In the genomic region with DNA sequence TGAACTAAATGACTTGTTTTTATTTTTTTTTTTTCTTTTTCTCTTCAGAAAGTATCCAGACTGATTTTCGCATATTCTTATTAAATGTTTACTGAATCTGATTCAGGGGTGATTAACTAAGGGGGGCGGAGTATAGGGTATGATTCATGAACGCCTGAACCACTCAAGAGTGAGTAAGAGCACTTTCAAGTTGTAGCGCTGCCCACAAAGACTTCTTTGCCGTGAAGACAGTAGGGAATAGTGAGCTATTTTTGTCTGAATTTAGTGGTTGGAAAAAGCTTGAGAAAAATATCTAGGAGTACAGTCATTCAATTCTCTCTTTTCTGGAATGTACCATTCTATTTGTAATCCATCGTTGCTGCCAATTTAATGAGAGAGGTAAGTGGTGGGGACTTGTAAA, we compare ENCODE assay signal across 42 mouse cellular contexts. TPM values are rescaled to one million over a fixed set of nuclear protein-coding genes. Genes with fewer than 3 reads are reported as not detected.
A peak's percentile ranks its signal among the peaks of the same experiment; 100 is the strongest.
DNase-seq lines count a peak whose midpoint lies in the region; ATAC-seq lines count a peak whose summit lies in the region.
"Had no signal": no experiment of that assay in that cellular context is flagged by ENCODE, and none has a peak within 500 bp of the region (broad histone marks: within the 10 kb centered on the region; RNA-seq: fewer than 3 reads in every experiment).

No protein-coding gene starts in this region.

- H3K9ac ChIP-seq in heart, embryonic 12.5 days: no peak overlapping the region
- no peak overlapping the region for H3K9ac ChIP-seq in intestine, embryonic 16.5 days (ENCODE audit: low read depth, low read length)
- H3K9ac ChIP-seq: embryonic facial prominence, embryonic 15.5 days; liver, embryonic 12.5 days; liver, postnatal 0 days; neural tube, embryonic 13.5 days had no signal

- 0 out of 2 replicates have a peak, but pooled peaks cover 3% of the 10 kb centered on the region for H3K27me3 ChIP-seq in heart, embryonic 12.5 days (replicated peaks)
- H3K27me3 ChIP-seq in intestine, embryonic 16.5 days (replicated peaks; ENCODE audit: control insufficient read depth, insufficient read depth, low read length): no peaks in the 10 kb centered on the region
- H3K27me3 ChIP-seq: embryonic facial prominence, embryonic 15.5 days; liver, embryonic 12.5 days; neural tube, embryonic 13.5 days had no signal

- 77% methylated on average over 6 of the region's 6 CpGs for WGBS in heart, embryonic 12.5 days
- WGBS in intestine, embryonic 16.5 days: 83% methylated on average over 6 of the region's 6 CpGs

- peak; percentile 22 for DNase-seq in heart, adult 11 months
- peak; percentile 76 for DNase-seq in 3134 (ENCODE audit: extremely low read depth, insufficient read length, low spot score)
- peak; percentile 76 for DNase-seq in Muller cell, postnatal 12 days (ENCODE audit: inconsistent ontology term)
- DNase-seq in fibroblast of lung, adult 2 months (ENCODE audit: low read depth): peak; percentile 75
- DNase-seq: adrenal gland, postnatal 14 days; B cell, adult 2 months; cerebellum, adult 2 months; cerebellum, postnatal 14 days; gastrocnemius, adult 2 months; gastrocnemius, postnatal 36 days; heart, postnatal 14 days; kidney, adult 2 months; kidney, postnatal 4 days; left cerebral cortex, postnatal 4 days; liver, postnatal 0 days; thymus, postnatal 4 days had no signal

- H3K9me3 ChIP-seq in heart, embryonic 12.5 days (replicated peaks): no peaks in the 10 kb centered on the region
- no peaks in the 10 kb centered on the region for H3K9me3 ChIP-seq in intestine, embryonic 16.5 days (ENCODE audit: control insufficient read depth, low read length)
- H3K9me3 ChIP-seq: embryonic facial prominence, embryonic 10.5 days; embryonic facial prominence, embryonic 15.5 days; liver, embryonic 12.5 days; midbrain, embryonic 10.5 days; neural tube, embryonic 13.5 days had no signal

- no peaks in the 10 kb centered on the region for H3K4me1 ChIP-seq in heart, embryonic 12.5 days (replicated peaks)
- no peaks in the 10 kb centered on the region for H3K4me1 ChIP-seq in intestine, embryonic 16.5 days (ENCODE audit: control insufficient read depth, insufficient read depth, low read length)
- H3K4me1 ChIP-seq: embryonic facial prominence, embryonic 10.5 days; embryonic facial prominence, embryonic 15.5 days; liver, embryonic 12.5 days; midbrain, embryonic 10.5 days; neural tube, embryonic 13.5 days had no signal

- no peak overlapping the region for H3K4me3 ChIP-seq in heart, embryonic 12.5 days
- H3K4me3 ChIP-seq in intestine, embryonic 16.5 days (ENCODE audit: low read length): no peak overlapping the region
- H3K4me3 ChIP-seq: embryonic facial prominence, embryonic 10.5 days; embryonic facial prominence, embryonic 15.5 days; gastrocnemius, adult 2 months; liver, embryonic 12.5 days; midbrain, embryonic 10.5 days; neural tube, embryonic 13.5 days had no signal

- no peak overlapping the region for H3K4me2 ChIP-seq in heart, embryonic 12.5 days
- no peak overlapping the region for H3K4me2 ChIP-seq in intestine, embryonic 16.5 days (ENCODE audit: low read depth, low read length)
- H3K4me2 ChIP-seq: embryonic facial prominence, embryonic 15.5 days; liver, embryonic 12.5 days; neural tube, embryonic 13.5 days had no signal

- no peaks in the 10 kb centered on the region for H3K36me3 ChIP-seq in heart, embryonic 12.5 days
- no peaks in the 10 kb centered on the region for H3K36me3 ChIP-seq in intestine, embryonic 16.5 days (ENCODE audit: control insufficient read depth, insufficient read depth, low read length)
- H3K36me3 ChIP-seq: embryonic facial prominence, embryonic 10.5 days; embryonic facial prominence, embryonic 15.5 days; liver, embryonic 12.5 days; midbrain, embryonic 10.5 days; neural tube, embryonic 13.5 days had no signal

- H3K27ac ChIP-seq in heart, embryonic 12.5 days (ENCODE audit: poor library complexity, severe bottlenecking): no peak overlapping the region
- H3K27ac ChIP-seq in intestine, embryonic 16.5 days (ENCODE audit: low read length): no peak overlapping the region
- H3K27ac ChIP-seq: embryonic facial prominence, embryonic 10.5 days; embryonic facial prominence, embryonic 15.5 days; gastrocnemius, adult 2 months; kidney, postnatal 0 days; liver, embryonic 12.5 days; midbrain, embryonic 10.5 days; neural tube, embryonic 13.5 days had no signal

- ATAC-seq in heart, embryonic 12.5 days (ENCODE audit: insufficient number of reproducible peaks, low FRiP score): no peak
- no peak for ATAC-seq in granulocyte monocyte progenitor cell, adult 5-6 weeks (replicated peaks; ENCODE audit: poor library complexity, severe bottlenecking)
- no peak for ATAC-seq in intestine, embryonic 16.5 days
- ATAC-seq: forebrain, embryonic 14.5 days; hindbrain, embryonic 16.5 days; liver, embryonic 12.5 days; liver, postnatal 0 days had no signal

RNA-seq across cellular contexts. Expression of gene Krtap1-5, which starts 0.7 kb away (rescaled TPM):
- polyA plus RNA-seq in heart, embryonic 12.5 days (2016; fragmentation: Nextera tagmentation; extraction: Ambion mirVana): not detected in 2 replicates
- not detected in 2 replicates for total RNA-seq in granulocyte monocyte progenitor cell, adult 5-6 weeks (2014; fragmentation: Nextera tagmentation)
- not detected in 2 replicates for total RNA-seq in granulocyte monocyte progenitor cell, adult 5-6 weeks (2017)
- polyA plus RNA-seq in intestine, embryonic 16.5 days (2015; fragmentation: Nextera tagmentation; extraction: Ambion mirVana): not detected in 2 replicates
- total RNA-seq: adrenal gland, postnatal 14 days; CH12.LX; ES-E14; gastrocnemius, adult 2 months; gastrocnemius, postnatal 36 days; heart, adult 8-10 months; heart, postnatal 14 days; layer of hippocampus, adult 8-10 months; layer of hippocampus, postnatal 25 days; left cerebral cortex, adult 8-10 months; left cerebral cortex, postnatal 4 days; midbrain, postnatal 0 days had no signal
- polyA plus RNA-seq: brain, embryonic 14.5 days; cerebellum, adult 2 months; embryonic facial prominence, embryonic 10.5 days; forebrain, embryonic 14.5 days; frontal cortex, adult 2 months; heart, embryonic 14.5 days; hindbrain, embryonic 11.5 days; hindbrain, embryonic 16.5 days; intestine, embryonic 14.5 days; kidney, adult 2 months; kidney, postnatal 0 days; limb, embryonic 14.5 days; liver, embryonic 12.5 days; liver, postnatal 0 days; midbrain, embryonic 10.5 days; midbrain, postnatal 0 days; neural tube, embryonic 13.5 days; testis, adult 2 months; thymus, postnatal 0 days had no signal

RNA-seq across cellular contexts. Expression of gene Krtap1-4, which starts 1.9 kb away (rescaled TPM):
- not detected in 2 replicates for polyA plus RNA-seq in heart, embryonic 12.5 days (2016; fragmentation: Nextera tagmentation; extraction: Ambion mirVana)
- not detected in 2 replicates for total RNA-seq in granulocyte monocyte progenitor cell, adult 5-6 weeks (2014; fragmentation: Nextera tagmentation)
- not detected in 2 replicates for total RNA-seq in granulocyte monocyte progenitor cell, adult 5-6 weeks (2017)
- polyA plus RNA-seq in intestine, embryonic 16.5 days (2015; fragmentation: Nextera tagmentation; extraction: Ambion mirVana): not detected in 2 replicates
- total RNA-seq: adrenal gland, postnatal 14 days; CH12.LX; ES-E14; gastrocnemius, adult 2 months; gastrocnemius, postnatal 36 days; heart, adult 8-10 months; heart, postnatal 14 days; layer of hippocampus, adult 8-10 months; layer of hippocampus, postnatal 25 days; left cerebral cortex, adult 8-10 months; left cerebral cortex, postnatal 4 days; midbrain, postnatal 0 days had no signal
- polyA plus RNA-seq: brain, embryonic 14.5 days; cerebellum, adult 2 months; embryonic facial prominence, embryonic 10.5 days; forebrain, embryonic 14.5 days; frontal cortex, adult 2 months; heart, embryonic 14.5 days; hindbrain, embryonic 11.5 days; hindbrain, embryonic 16.5 days; intestine, embryonic 14.5 days; kidney, adult 2 months; kidney, postnatal 0 days; limb, embryonic 14.5 days; liver, embryonic 12.5 days; liver, postnatal 0 days; midbrain, embryonic 10.5 days; midbrain, postnatal 0 days; neural tube, embryonic 13.5 days; testis, adult 2 months; thymus, postnatal 0 days had no signal

RNA-seq across cellular contexts. Expression of gene Krtap1-3, which starts 9.6 kb away (rescaled TPM):
- not detected in 2 replicates for polyA plus RNA-seq in heart, embryonic 12.5 days (2016; fragmentation: Nextera tagmentation; extraction: Ambion mirVana)
- total RNA-seq in granulocyte monocyte progenitor cell, adult 5-6 weeks (2014; fragmentation: Nextera tagmentation): not detected in 2 replicates
- not detected in 2 replicates for total RNA-seq in granulocyte monocyte progenitor cell, adult 5-6 weeks (2017)
- polyA plus RNA-seq in intestine, embryonic 16.5 days (2015; fragmentation: Nextera tagmentation; extraction: Ambion mirVana): not detected in 2 replicates
- total RNA-seq: adrenal gland, postnatal 14 days; CH12.LX; ES-E14; gastrocnemius, adult 2 months; gastrocnemius, postnatal 36 days; heart, adult 8-10 months; heart, postnatal 14 days; layer of hippocampus, adult 8-10 months; layer of hippocampus, postnatal 25 days; left cerebral cortex, adult 8-10 months; left cerebral cortex, postnatal 4 days; midbrain, postnatal 0 days had no signal
- polyA plus RNA-seq: brain, embryonic 14.5 days; cerebellum, adult 2 months; embryonic facial prominence, embryonic 10.5 days; forebrain, embryonic 14.5 days; frontal cortex, adult 2 months; heart, embryonic 14.5 days; hindbrain, embryonic 11.5 days; hindbrain, embryonic 16.5 days; intestine, embryonic 14.5 days; kidney, adult 2 months; kidney, postnatal 0 days; limb, embryonic 14.5 days; liver, embryonic 12.5 days; liver, postnatal 0 days; midbrain, embryonic 10.5 days; midbrain, postnatal 0 days; neural tube, embryonic 13.5 days; testis, adult 2 months; thymus, postnatal 0 days had no signal

RNA-seq across cellular contexts. Expression of gene Krtap3-1, which starts 15.1 kb away (rescaled TPM):
- not detected in 2 replicates for polyA plus RNA-seq in heart, embryonic 12.5 days (2016; fragmentation: Nextera tagmentation; extraction: Ambion mirVana)
- total RNA-seq in granulocyte monocyte progenitor cell, adult 5-6 weeks (2014; fragmentation: Nextera tagmentation): not detected in 2 replicates
- not detected in 2 replicates for total RNA-seq in granulocyte monocyte progenitor cell, adult 5-6 weeks (2017)
- not detected in 2 replicates for polyA plus RNA-seq in intestine, embryonic 16.5 days (2015; fragmentation: Nextera tagmentation; extraction: Ambion mirVana)
- total RNA-seq: adrenal gland, postnatal 14 days; CH12.LX; ES-E14; gastrocnemius, adult 2 months; gastrocnemius, postnatal 36 days; heart, adult 8-10 months; heart, postnatal 14 days; layer of hippocampus, adult 8-10 months; layer of hippocampus, postnatal 25 days; left cerebral cortex, adult 8-10 months; left cerebral cortex, postnatal 4 days; midbrain, postnatal 0 days had no signal
- polyA plus RNA-seq: brain, embryonic 14.5 days; cerebellum, adult 2 months; embryonic facial prominence, embryonic 10.5 days; forebrain, embryonic 14.5 days; frontal cortex, adult 2 months; heart, embryonic 14.5 days; hindbrain, embryonic 11.5 days; hindbrain, embryonic 16.5 days; intestine, embryonic 14.5 days; kidney, adult 2 months; kidney, postnatal 0 days; limb, embryonic 14.5 days; liver, embryonic 12.5 days; liver, postnatal 0 days; midbrain, embryonic 10.5 days; midbrain, postnatal 0 days; neural tube, embryonic 13.5 days; thymus, postnatal 0 days had no signal

RNA-seq across cellular contexts. Expression of gene Krtap9-3, which starts 16.3 kb away (rescaled TPM):
- not detected in 2 replicates for polyA plus RNA-seq in heart, embryonic 12.5 days (2016; fragmentation: Nextera tagmentation; extraction: Ambion mirVana)
- total RNA-seq in granulocyte monocyte progenitor cell, adult 5-6 weeks (2014; fragmentation: Nextera tagmentation): not detected in 2 replicates
- not detected in 2 replicates for total RNA-seq in granulocyte monocyte progenitor cell, adult 5-6 weeks (2017)
- polyA plus RNA-seq in intestine, embryonic 16.5 days (2015; fragmentation: Nextera tagmentation; extraction: Ambion mirVana): not detected in 2 replicates
- total RNA-seq: adrenal gland, postnatal 14 days; CH12.LX; ES-E14; gastrocnemius, adult 2 months; gastrocnemius, postnatal 36 days; heart, adult 8-10 months; heart, postnatal 14 days; layer of hippocampus, adult 8-10 months; layer of hippocampus, postnatal 25 days; left cerebral cortex, adult 8-10 months; left cerebral cortex, postnatal 4 days; midbrain, postnatal 0 days had no signal
- polyA plus RNA-seq: brain, embryonic 14.5 days; cerebellum, adult 2 months; embryonic facial prominence, embryonic 10.5 days; forebrain, embryonic 14.5 days; frontal cortex, adult 2 months; heart, embryonic 14.5 days; hindbrain, embryonic 11.5 days; hindbrain, embryonic 16.5 days; intestine, embryonic 14.5 days; kidney, adult 2 months; kidney, postnatal 0 days; limb, embryonic 14.5 days; liver, embryonic 12.5 days; liver, postnatal 0 days; midbrain, embryonic 10.5 days; midbrain, postnatal 0 days; neural tube, embryonic 13.5 days; testis, adult 2 months; thymus, postnatal 0 days had no signal

Comparison
In these comparisons a context has a peak if more than half of its experiments do, and no peak if none do; other contexts are left out.
1. DNase-seq: peak in every context shown above with its lines; median percentile 76 in 3134; 76 in Muller cell, postnatal 12 days; 75 in fibroblast of lung, adult 2 months; 22 in heart, adult 11 months.